Mouse (Mus musculus) kidney, adult 8-10 months (tissue): ENCODE measurements around the gene Uspl1.

ENCODE experiments used
- DNase-seq, 2 experiments: peaks; one replicate each; pipeline ENCODE4 v3.0.0; 2022

The Uspl1 gene

GRCm38 (mm10) chr5:149212806-149213205 is 28.7 kb downstream of the Uspl1 start:
- DNase-seq: peak in 1 of 2 experiments; percentile 46

DNA sequence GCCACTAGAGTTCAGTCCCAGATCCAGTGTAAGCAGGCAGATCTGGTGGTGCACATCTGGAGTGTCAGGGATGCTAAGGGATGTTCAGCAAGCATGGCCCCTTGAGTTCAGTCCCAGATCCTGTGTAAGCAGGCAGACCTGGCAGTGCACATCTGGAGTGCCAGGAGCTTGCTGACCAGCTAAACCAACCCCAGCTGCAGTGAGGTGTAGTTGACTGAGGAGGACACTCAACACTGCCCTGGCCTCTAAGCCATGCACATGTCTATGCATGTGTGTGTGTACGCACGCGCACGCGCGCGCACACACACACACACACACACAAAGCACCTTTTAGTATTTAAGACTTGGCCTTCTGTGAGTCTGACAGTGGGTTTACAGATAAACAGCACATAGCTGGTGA is 31.4 kb downstream of the Uspl1 start:
- no peak for DNase-seq

- no peak for DNase-seq
Measured at GRCm38 (mm10) chr5:149217524-149218357, 33.6 kb downstream of the Uspl1 start.

DNA sequence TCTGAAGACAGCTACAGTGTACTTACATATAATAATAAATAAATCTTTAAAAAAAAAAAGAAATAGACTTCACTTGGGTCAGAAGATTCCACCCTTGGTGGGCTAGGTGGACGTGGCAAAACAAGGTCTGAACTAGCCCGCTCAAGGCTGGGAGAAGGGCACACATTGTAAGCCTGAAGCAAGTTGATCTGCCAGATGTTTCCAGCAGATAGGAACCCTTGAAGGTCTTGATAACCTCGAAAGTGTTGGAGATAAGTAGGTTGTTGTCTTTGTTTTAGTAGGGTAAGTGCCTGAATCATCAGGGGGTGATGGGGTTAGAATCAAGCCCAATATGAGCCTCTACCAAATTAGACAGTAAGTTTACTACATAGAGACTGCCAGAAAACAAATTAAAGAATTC is 35.3 kb downstream of the Uspl1 start:
- no peak for DNase-seq

GRCm38 (mm10) chr5:149221355-149221754 is 37.2 kb downstream of the Uspl1 start:
- no peak for DNase-seq

GRCm38 (mm10) chr5:149224666-149225065 is 40.5 kb downstream of the Uspl1 start:
- no peak for DNase-seq

DNA sequence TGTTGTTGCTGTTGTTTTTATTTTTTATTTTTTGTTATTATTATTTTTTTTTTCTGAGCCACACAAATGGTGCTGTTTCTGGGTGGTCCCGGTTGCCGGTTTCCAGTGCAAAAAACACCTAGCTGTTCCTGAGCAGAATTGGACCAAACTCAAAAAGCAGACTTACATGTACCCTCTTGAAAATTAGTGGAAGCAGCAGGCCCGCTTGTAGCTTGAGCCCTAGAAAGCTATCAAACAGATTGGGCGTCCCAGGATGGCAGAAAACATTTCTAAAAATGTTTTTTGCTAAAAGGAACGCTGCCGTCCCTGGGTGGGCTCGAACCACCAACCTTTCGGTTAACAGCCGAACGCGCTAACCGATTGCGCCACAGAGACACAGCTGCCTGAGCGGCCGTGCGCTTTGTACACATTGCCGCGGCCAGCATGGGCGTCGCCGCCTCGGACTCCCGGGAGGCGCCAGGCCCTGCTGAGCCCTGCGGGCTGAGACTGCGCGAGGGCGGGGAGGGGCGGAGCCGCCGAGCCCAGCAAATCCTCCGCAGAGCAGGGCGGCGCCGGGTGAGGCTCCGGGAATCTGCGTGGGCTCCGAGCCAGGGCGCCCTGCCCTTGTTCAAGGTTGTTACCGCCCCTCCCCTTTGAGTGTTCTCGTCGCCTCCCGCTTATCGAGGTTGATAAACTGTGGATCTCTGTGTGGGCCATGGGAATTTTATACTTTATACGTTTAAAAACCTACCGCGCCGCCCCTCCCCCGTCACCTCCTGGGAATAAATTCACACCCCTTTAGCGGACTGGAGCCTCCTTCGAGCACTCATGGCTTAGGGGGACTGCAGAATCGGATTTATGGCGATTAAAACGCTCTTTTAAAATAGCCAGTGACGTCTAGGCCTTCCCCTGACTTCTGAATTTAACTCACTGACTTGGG is 44.8 kb downstream of the Uspl1 start:
- DNase-seq: peak; percentile 98 to 99

DNA sequence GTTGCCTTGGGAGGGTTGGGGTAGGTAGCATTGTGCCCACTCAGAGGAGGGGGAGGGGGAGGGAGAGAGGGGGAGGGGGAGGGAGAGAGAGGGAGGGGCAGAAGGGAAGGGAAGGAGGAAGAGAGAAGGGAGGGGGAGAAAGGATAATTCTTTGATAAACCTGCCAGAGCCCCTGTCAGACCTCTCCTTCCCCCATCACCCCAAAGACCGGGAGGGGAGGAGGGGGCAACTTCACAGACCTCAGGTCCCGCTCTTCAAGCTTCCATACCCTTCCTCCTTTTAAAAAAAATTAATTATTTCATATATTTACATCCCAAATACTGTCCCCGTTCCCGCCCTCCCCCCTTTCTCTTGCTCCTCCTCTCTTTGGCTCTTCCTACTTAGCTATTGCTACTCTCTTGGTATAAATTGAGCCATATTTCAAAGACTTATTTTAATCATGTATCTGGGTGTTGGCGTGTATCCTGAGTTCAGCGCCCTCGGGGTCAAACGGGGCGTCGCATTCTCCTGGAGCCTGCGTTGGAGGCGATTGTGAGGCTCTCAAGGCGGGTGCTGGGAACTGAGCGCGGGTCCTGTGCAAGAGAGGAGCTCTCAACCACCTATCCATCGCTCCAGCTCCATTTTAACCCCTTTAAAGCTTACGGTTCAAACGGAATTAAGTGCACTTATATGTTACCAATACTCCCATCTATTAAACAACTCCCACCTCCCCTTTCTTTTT is 45.6 kb downstream of the Uspl1 start:
- DNase-seq: no peak

DNA sequence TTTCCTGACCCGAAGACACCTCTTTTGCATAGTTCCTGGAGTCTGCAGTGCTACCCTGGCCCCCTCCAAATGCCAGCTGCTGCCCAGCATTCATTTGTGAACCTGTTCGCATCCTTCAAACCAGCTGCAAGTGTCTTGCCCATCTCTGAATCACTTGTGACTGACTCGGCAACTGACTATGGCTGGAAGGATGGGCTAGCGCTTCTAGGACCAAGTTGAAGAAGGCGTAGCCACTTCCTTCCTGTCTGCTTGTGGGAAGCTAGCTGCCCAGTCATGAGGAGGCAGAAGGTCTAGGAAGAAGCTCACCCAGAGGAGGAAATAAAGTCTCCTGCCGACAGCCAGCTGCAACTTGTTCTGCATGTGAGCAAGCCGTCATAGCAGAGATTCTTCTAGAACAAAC is 50.9 kb downstream of the Uspl1 start:
- no peak for DNase-seq

DNA sequence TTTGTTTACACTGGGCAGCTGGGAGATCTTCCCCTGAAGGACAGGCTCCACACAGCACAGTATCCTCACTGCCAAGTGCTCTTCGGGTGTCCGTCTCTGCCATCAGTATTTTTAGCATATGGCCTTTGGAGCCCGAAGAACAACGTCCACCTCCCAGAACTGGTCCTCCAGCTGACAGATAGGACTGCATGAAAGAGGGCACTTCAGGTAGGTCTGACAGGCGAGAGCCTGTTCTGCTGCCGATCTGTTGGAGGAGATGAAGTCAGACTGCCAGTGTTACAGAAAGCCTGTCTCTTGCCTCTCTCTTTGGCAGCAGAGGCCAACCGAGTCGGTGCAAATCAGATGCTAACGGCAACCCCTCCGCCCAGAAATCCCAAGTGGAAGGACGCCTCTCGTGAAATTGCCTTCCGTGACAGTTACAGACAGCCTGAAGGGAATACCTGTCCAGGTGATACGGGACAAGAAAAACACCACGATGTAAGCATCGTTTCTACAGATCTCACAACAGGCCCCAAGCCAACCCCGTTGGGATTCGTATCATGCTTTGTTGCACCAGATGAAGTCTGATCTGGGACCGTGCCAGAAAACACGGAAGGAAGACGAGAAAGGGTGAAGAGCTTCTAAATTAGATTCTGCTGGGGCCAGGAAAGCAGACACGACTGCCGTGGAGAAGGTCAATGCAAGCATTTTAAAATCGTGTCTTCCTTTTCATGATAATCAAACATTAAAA is 53.2 kb downstream of the Uspl1 start:
- DNase-seq: no peak

- no peak for DNase-seq
Measured at GRCm38 (mm10) chr5:149242467-149242866, 58.3 kb downstream of the Uspl1 start.

DNA sequence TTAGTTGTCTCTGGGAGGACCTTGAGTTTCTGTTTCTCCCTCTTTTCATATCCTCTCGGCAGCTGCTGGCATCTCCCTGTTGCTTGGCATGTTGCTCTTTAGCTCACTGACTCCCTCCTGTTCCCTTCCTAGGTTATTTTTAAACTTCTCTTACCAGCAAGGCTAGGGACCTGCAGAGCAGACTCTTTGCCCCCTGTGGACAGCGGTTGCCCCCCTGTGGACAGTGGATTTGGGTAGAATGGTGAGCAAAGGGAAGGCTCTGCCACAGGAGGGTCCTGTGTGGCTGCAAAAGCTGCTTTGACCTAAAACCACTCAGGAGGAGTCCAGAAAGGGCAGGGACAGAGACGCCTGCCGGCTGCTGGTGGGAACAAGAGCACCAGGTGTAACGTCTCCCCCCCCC is 58.9 kb downstream of the Uspl1 start:
- DNase-seq: no peak

DNA sequence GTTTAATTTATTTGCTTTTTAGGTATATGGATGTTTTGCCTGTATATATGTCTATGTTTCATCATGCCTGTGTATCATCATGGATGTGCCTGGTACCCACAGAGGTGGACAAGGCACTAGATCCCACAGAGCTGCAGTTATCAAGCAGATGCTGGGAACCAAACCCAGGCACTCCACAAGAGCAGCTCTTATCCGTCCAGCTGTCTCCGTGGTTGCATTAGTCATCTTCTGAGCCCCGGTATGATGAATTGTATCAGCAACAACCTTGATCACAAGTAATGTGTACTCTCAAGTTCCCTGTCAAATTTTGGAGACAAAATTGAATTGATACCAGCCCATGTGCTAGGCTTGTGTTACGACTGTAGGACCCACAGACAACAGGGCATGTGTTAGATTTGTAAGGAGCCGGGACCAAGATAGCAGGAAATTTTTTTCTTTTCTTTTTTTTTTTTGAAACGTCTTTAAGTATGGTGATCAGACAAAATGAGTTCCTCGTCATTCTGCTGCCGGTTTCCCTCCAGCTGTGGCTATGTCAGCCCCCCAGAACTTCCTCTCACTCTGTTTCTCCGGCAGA is 61.3 kb downstream of the Uspl1 start:
- DNase-seq: no peak

DNA sequence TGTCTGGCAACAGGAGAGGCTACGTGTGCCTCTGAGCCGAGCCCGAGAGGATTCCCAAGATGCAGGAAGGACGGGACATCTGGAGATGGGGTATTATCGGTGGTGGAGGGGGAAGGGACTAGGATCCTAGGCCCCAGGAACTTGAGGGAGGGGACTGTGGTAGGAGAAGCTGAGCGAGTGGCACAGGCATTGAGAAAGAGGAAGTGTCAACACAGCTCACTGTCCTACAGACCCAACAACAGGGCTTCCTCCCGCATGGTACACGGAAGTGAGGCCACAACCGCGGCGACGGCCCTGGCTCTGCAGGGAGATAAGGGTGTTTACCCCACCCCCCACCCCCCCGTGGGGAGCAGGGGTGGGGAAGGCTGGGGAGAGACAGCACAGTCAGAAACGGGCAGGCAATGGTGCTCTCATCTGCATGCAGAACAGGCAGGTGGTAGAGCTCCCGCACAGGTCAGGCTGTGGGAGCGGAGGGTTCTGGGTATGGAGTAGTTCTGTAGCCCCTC is 61.9 kb downstream of the Uspl1 start:
- peak in 1 of 2 experiments; percentile 11 for DNase-seq

DNA sequence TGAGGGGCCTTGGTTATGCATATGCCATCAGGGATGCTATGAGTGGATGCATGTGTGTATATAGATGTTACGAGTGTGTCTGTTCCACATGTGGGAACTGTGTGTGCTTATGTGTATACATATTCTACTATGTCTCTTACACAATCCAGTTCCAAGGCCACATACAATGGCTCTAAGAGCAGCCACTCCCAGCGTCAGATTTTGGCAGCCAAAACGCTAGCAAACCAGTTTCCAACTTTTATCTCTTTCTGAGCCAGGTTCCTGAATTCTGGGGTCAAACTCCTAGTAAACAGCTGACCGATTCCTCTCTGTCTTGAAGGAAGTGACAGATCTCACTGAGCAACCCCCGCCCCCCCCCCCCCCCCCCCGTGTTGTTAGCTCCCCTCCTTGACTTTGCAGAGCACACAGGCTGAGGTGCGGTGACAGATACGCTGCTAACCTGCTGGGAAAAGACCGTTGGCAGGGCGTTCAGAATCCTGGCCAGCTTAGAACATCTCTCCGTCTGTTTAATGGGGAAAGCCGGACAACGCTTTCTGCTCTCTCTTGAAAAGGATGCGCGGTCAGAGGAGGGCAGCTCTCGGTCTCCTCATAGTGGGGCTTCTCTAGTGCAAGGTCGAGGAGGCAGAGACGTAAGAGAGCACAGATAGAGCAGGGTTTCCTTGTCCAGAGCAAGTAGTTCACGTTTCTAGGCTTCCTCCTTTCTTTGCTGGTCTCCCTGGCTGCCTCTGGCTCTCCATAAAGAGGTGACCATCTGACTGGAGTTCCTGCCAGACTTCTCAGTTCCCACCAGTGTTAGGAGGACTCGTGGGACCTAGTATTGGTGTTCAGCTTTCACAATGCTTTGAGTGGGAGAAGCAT is 63.1 kb downstream of the Uspl1 start:
- no peak for DNase-seq

GRCm38 (mm10) chr5:149252303-149252702 is 68.2 kb downstream of the Uspl1 start:
- DNase-seq: no peak

DNA sequence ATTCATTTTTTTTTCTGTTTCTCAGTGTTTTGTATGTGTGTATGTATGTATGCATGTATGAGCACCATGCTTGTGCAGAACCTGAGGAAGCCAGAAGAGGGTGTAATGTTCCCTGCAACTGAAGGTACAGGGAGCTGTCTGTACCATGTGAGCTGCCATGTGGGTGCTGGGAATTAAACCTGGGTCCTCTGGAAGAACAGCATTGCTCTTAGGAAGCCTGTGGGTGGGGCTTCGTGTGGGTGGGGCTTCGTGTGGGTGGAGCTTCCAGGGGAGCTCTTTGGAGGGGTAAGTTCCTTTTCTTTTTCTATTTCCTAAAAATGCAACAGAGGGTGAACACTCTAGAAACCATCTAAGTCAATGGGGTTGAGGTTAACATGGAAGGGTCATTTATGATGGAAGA is 69.3 kb downstream of the Uspl1 start:
- no peak for DNase-seq

GRCm38 (mm10) chr5:149255522-149255921 is 71.4 kb downstream of the Uspl1 start:
- no peak for DNase-seq

- no peak for DNase-seq
Measured at GRCm38 (mm10) chr5:149257518-149258281, 73.5 kb downstream of the Uspl1 start.

GRCm38 (mm10) chr5:149259093-149259492 is 74.9 kb downstream of the Uspl1 start:
- DNase-seq: no peak
